Mouse (Mus musculus) intestine, postnatal 0 days (tissue): ENCODE results near the gene Vipr2. TPM values are rescaled to one million over a fixed set of nuclear protein-coding genes. Genes with fewer than 3 reads are reported as not detected.
A peak's percentile ranks its signal among the peaks of the same experiment; 100 is the strongest.

Experiments used
- ATAC-seq: fragments of 200-750 bp; cut with Nextera tagmentation; 2 replicates; pipeline ENCODE4 v1.8.0; 2017; ENCODE audit warnings: mild to moderate bottlenecking, moderate TSS enrichment, moderate library complexity
- H3K27ac ChIP-seq: fragments of 300-500 bp; sonication (generic); 2 replicates; pipeline ENCODE4 v1.5.1; 2014; ENCODE audit warnings: mild to moderate bottlenecking, low read depth, low read length, moderate library complexity
- H3K27me3 ChIP-seq: fragments of 300-500 bp; sonication (generic); replicated peaks from 2 replicates; pipeline ENCODE4 v1.6.1; 2014; ENCODE audit warnings: low read length, mixed read lengths; ENCODE audit not compliant: control insufficient read depth, insufficient read depth
- H3K36me3 ChIP-seq: fragments of 300-500 bp; sonication (generic); 2 replicates; pipeline ENCODE4 v1.6.1; 2014; ENCODE audit warnings: mild to moderate bottlenecking, moderate library complexity; ENCODE audit not compliant: control insufficient read depth, insufficient read depth
- H3K4me1 ChIP-seq: fragments of 300-500 bp; sonication (generic); replicated peaks from 2 replicates; pipeline ENCODE4 v1.6.1; 2014; ENCODE audit warnings: antibody characterized with exemption, low read length, mixed read lengths; ENCODE audit not compliant: control insufficient read depth, insufficient read depth
- H3K4me2 ChIP-seq: fragments of 300-500 bp; sonication (generic); replicated peaks from 2 replicates; pipeline ENCODE4 v1.6.1; 2014; ENCODE audit warnings: low read depth, mild to moderate bottlenecking, moderate library complexity
- H3K4me3 ChIP-seq: fragments of 300-500 bp; sonication (generic); 2 replicates; pipeline ENCODE4 v1.5.1; 2014; ENCODE audit warnings: low read depth, low read length
- H3K9ac ChIP-seq: fragments of 300-500 bp; sonication (generic); 2 replicates; pipeline ENCODE4 v1.6.1; 2014; ENCODE audit warnings: mild to moderate bottlenecking, low read depth, low read length
- H3K9me3 ChIP-seq: fragments of 300-500 bp; sonication (generic); 2 replicates; pipeline ENCODE4 v1.6.1; 2016; ENCODE audit warnings: mixed run types; ENCODE audit not compliant: control insufficient read depth
- CTCF ChIP-seq: sonication (generic); IDR thresholded peaks from 2 replicates; pipeline ENCODE4 v1.5.1; 2016; ENCODE audit warnings: low read depth, mild to moderate bottlenecking, control low read depth, antibody characterized with exemption, moderate library complexity
- WGBS: fragments of 180-500 bp; shearing (Covaris S2); extraction: QIAGEN DNeasy Blood & Tissue Kit; methylation state at CpG from one replicate; pipeline ENCODE4 v1.1.7; 2014; 5-methylcytosine and 5-hydroxymethylcytosine counted together
- polyA plus RNA-seq: library from polyadenylated mRNA; unstranded; fragments of >200 nt; fragmentation: Nextera tagmentation; extraction: Ambion mirVana; gene quantifications from 2 replicates; pipeline ENCODE4 v1.2.1, GENCODE M21; 2015

Gene Vipr2
- polyA plus RNA-seq, 1 experiment from 2014 or later = 1.7 TPM

- Histone ChIP-seq H3K4me1 (no peaks in the 10 kb centered on the region), H3K4me3 (no peak overlapping the region), H3K4me2 (no peak overlapping the region), H3K36me3 (no peaks in the 10 kb centered on the region), H3K27ac (no peak overlapping the region), H3K9me3 (no peaks in the 10 kb centered on the region), H3K27me3 (no peaks in the 10 kb centered on the region), H3K9ac (no peak overlapping the region)
- TF ChIP-seq CTCF = peak; percentile 34; the same call in 1 of the 2 replicates
- no peak for ATAC-seq
- 82% methylated on average over 2 of the region's 2 CpGs for WGBS
Measured at GRCm38 (mm10) chr12:116159695-116160094, 82.2 kb downstream of the Vipr2 start.

DNA sequence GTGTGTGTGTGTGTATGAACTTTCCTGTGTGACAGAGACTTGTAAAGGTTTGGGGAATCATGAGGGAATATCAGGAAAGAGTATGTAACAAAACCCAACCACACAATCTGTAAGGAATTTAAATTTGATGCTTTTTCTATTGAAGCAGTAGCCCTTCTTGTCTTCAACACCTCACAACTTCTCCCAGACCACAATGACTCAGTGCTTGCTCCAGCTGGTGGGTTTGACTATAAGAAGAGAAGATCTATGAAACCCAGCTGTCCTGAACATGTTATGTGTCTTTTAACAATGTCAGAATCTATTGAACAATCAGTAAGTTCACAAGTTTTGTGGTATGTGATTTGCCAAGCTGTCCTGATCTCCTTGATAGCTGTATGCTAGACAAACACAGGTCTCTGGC, 87.8 kb downstream of the Vipr2 start:
- Histone ChIP-seq H3K36me3 (no peaks in the 10 kb centered on the region), H3K9ac (no peak overlapping the region), H3K4me1 (no peaks in the 10 kb centered on the region), H3K9me3 (no peaks in the 10 kb centered on the region), H3K4me3 (no peak overlapping the region), H3K27me3 (no peaks in the 10 kb centered on the region), H3K27ac (no peak overlapping the region), H3K4me2 (no peak overlapping the region)
- ATAC-seq = no peak
- no peak for TF ChIP-seq CTCF

DNA sequence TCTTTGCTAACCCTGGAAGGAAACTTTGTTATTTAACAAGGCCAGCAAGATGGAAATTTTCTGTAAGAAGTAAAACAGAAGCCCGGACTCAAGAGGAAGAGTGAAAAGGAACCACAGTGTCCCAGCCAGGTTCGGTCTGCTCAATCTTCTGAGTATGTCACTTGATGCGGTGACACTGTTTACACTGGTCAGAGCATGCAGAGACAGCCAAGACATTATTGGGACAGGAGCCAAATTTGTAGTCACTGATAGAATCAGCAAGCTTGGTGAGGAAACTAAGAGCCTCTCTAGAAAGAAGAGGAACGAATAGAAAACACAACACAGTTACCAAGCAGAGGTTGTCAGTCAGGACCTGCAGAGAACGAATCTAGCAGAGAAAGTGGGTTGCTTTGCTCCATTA, 92.1 kb downstream of the Vipr2 start:
- Histone ChIP-seq H3K4me2 (no peak overlapping the region), H3K27me3 (no peaks in the 10 kb centered on the region), H3K36me3 (no peaks in the 10 kb centered on the region), H3K4me1 (no peaks in the 10 kb centered on the region), H3K9me3 (no peaks in the 10 kb centered on the region), H3K27ac (no peak overlapping the region), H3K4me3 (no peak overlapping the region), H3K9ac (no peak overlapping the region)
- WGBS = 56% methylated on average over 5 of the region's 5 CpGs
- ATAC-seq = no peak
- no peak for TF ChIP-seq CTCF

- peak; percentile 57 for TF ChIP-seq CTCF
Measured at GRCm38 (mm10) chr12:116176930-116177329, 99.4 kb downstream of the Vipr2 start.

DNA sequence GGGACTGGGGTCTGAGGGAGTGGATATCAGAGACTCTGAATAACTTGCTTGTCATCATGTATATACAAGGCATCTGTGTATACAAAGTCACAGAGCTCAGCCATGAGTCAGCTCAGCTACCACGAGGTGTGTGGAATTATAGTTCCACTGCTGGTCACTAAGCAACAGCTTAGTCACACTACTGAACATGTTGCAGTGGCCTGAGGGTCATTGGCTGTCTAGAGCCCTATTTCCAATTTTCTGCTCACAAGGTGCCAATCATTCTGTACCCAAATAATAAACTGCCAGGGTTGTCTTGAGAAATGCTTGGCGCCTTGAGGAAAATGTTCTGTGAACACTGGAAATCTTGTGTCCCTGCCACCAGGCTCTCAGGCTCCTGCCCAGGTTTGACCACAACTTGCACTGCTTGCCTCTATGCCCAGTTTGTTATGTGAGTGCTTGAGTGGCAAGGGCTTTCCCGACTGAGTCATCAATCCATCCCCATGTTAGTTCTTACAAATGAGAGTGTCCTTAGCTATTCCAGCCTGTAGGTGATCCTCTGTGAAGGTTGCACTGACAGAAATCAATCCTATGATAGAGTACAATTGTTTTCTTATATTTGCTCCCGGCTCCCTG, 104.0 kb downstream of the Vipr2 start:
- no peaks in the 10 kb centered on the region for H3K9me3 ChIP-seq
- H3K4me3 ChIP-seq = no peak overlapping the region
- no peak for TF ChIP-seq CTCF
- H3K4me2 ChIP-seq = no peak overlapping the region
- no peak for ATAC-seq
- WGBS = 70% methylated on average over 4 of the region's 4 CpGs
- no peak overlapping the region for H3K27ac ChIP-seq
- H3K4me1 ChIP-seq = no peaks in the 10 kb centered on the region
- H3K36me3 ChIP-seq = no peaks in the 10 kb centered on the region
- H3K27me3 ChIP-seq = no peaks in the 10 kb centered on the region
- no peak overlapping the region for H3K9ac ChIP-seq

More at GRCm38 (mm10) chr12:116176930-116177329, 99.4 kb downstream of the Vipr2 start:
- Histone ChIP-seq H3K27ac (no peak overlapping the region), H3K4me2 (no peak overlapping the region), H3K4me3 (no peak overlapping the region), H3K36me3 (no peaks in the 10 kb centered on the region), H3K4me1 (no peaks in the 10 kb centered on the region), H3K27me3 (no peaks in the 10 kb centered on the region), H3K9ac (no peak overlapping the region), H3K9me3 (no peaks in the 10 kb centered on the region)
- no peak for ATAC-seq
- WGBS = 68% methylated on average over 3 of the region's 3 CpGs

- Histone ChIP-seq H3K27me3 (no peaks in the 10 kb centered on the region), H3K4me3 (no peak overlapping the region), H3K9me3 (no peaks in the 10 kb centered on the region), H3K4me2 (no peak overlapping the region), H3K27ac (no peak overlapping the region), H3K9ac (no peak overlapping the region), H3K4me1 (no peaks in the 10 kb centered on the region), H3K36me3 (no peaks in the 10 kb centered on the region)
- ATAC-seq = no peak
- no peak for TF ChIP-seq CTCF
Measured at GRCm38 (mm10) chr12:116182376-116182775, 104.8 kb downstream of the Vipr2 start.
